Mouse (Mus musculus) G1E (cell line): ENCODE measurements around the gene Fxyd5. TPM values are rescaled to one million over a fixed set of nuclear protein-coding genes. Genes with fewer than 3 reads are reported as not detected.

Experiments used
- ATAC-seq: 2 replicates; pipeline ENCODE4 v1.8.0; 2016; ENCODE audit warnings: mild to moderate bottlenecking; ENCODE audit not compliant: insufficient number of reproducible peaks, poor library complexity, low FRiP score, severe bottlenecking; ENCODE audit errors: extremely low read depth
- DNase-seq: peaks from one replicate; pipeline ENCODE4 v3.0.0; 2012; ENCODE audit warnings: low spot score
- H3K27me3 ChIP-seq: 2 replicates; pipeline ENCODE4 v1.6.1; 2012; ENCODE audit warnings: mild to moderate bottlenecking, low read length, inconsistent platforms; ENCODE audit not compliant: insufficient read depth
- H3K36me3 ChIP-seq: replicated peaks from 2 replicates; pipeline ENCODE3; 2012; ENCODE audit warnings: mild to moderate bottlenecking, inconsistent platforms
- H3K4me1 ChIP-seq: 2 replicates; pipeline ENCODE4 v1.6.1; 2012; ENCODE audit warnings: low read depth, low read length, inconsistent platforms, mixed read lengths; ENCODE audit not compliant: insufficient read depth
- H3K4me3 ChIP-seq: 2 replicates; pipeline ENCODE4 v1.5.1; 2012; ENCODE audit warnings: low read depth, mild to moderate bottlenecking, inconsistent platforms, low read length, moderate library complexity, mixed read lengths
- H3K9me3 ChIP-seq: replicated peaks from 2 replicates; pipeline ENCODE4 v1.6.1; 2012; ENCODE audit warnings: inconsistent platforms
- CTCF ChIP-seq: IDR thresholded peaks from 2 replicates; pipeline ENCODE4 v1.5.1; 2012; ENCODE audit warnings: low read depth, low read length, inconsistent platforms, mixed read lengths
- GATA1 ChIP-seq: IDR thresholded peaks from 2 replicates; pipeline ENCODE4 v1.6.1; 2012; ENCODE audit warnings: borderline replicate concordance, low read length, inconsistent platforms, mixed read lengths
- GATA2 ChIP-seq: IDR thresholded peaks from 2 replicates; pipeline ENCODE4 v1.6.1; 2012; ENCODE audit warnings: low read depth, low read length, inconsistent platforms, borderline replicate concordance
- POLR2AphosphoS5 ChIP-seq: IDR thresholded peaks from 2 replicates; pipeline ENCODE4 v1.6.1; 2012; ENCODE audit warnings: low read depth, low read length, inconsistent platforms; ENCODE audit not compliant: insufficient replicate concordance
- TAL1 ChIP-seq: conservative IDR thresholded peaks from 2 replicates; pipeline ENCODE4 v1.6.1; 2012; ENCODE audit warnings: low read depth, low read length, inconsistent platforms, mixed read lengths
- polyA plus RNA-seq: library from polyadenylated mRNA; stranded (reverse); fragments of >175 nt; gene quantifications from 2 replicates; pipeline ENCODE4 v1.2.3, GENCODE M21; 2012
- total RNA-seq, 2 experiments: library from RNA; stranded (forward) in 1 of 2; stranded (reverse) in 1 of 2; fragments of 200-1000 nt in 1 of 2; fragments of >200 nt in 1 of 2; fragmentation: Nextera tagmentation in 1 of 2; gene quantifications; 2 replicates each; pipeline ENCODE4 v1.2.3; 2014 to 2017

Fxyd5 gene
- total and polyA plus RNA-seq, 3 experiments = 0.75 to 3.3 (median 1.8) TPM

- ATAC-seq = no peak
- Histone ChIP-seq H3K4me3 (no peak overlapping the region), H3K9me3 (peaks cover 40% of the 10 kb centered on the region), H3K4me1 (no peaks in the 10 kb centered on the region), H3K27me3 (peaks cover 4% of the 10 kb centered on the region; the same call in 1 of the 2 replicates), H3K36me3 (no peaks in the 10 kb centered on the region)
- no peak for DNase-seq
- TF ChIP-seq GATA1 (no peak), TAL1 (no peak), POLR2AphosphoS5 (no peak), GATA2 (no peak), CTCF (no peak)
These were observed 10.6 kb upstream of the Fxyd5 start for GRCm38 (mm10) chr7:31052636-31053434.

GRCm38 (mm10) chr7:31052251-31052635 lies 10.0 kb upstream of the Fxyd5 start:
- no peaks in the 10 kb centered on the region for H3K36me3 ChIP-seq
- ATAC-seq (no peak), DNase-seq (no peak)
- H3K27me3 ChIP-seq = peaks cover 4% of the 10 kb centered on the region; the same call in 1 of the 2 replicates
- peaks cover 36% of the 10 kb centered on the region for H3K9me3 ChIP-seq
- no peaks in the 10 kb centered on the region for H3K4me1 ChIP-seq
- TF ChIP-seq GATA1 (no peak), TAL1 (no peak), GATA2 (no peak), CTCF (no peak), POLR2AphosphoS5 (no peak)
- no peak overlapping the region for H3K4me3 ChIP-seq

GRCm38 (mm10) chr7:31051321-31052021 lies 9.2 kb upstream of the Fxyd5 start, which contains the start of gene Fxyd7:
Fxyd7 (minus strand) TSS chr7:31051467.
- TF ChIP-seq GATA1 (no peak), GATA2 (no peak), POLR2AphosphoS5 (no peak), TAL1 (no peak)
- Histone ChIP-seq H3K4me1 (no peaks in the 10 kb centered on the region), H3K36me3 (no peaks in the 10 kb centered on the region), H3K4me3 (no peak within 1 kb of the TSS), H3K27me3 (peaks cover 4% of the 10 kb centered on the region; the same call in 1 of the 2 replicates), H3K9me3 (peaks cover 36% of the 10 kb centered on the region)
- no peak for ATAC-seq
- no peak for DNase-seq

- ATAC-seq (no peak), DNase-seq (no peak)
- Histone ChIP-seq H3K36me3 (no peaks in the 10 kb centered on the region), H3K9me3 (peaks cover 34% of the 10 kb centered on the region), H3K4me3 (no peak overlapping the region), H3K27me3 (peaks cover 4% of the 10 kb centered on the region; the same call in 1 of the 2 replicates), H3K4me1 (no peaks in the 10 kb centered on the region)
- TF ChIP-seq POLR2AphosphoS5 (no peak), CTCF (no peak), GATA2 (no peak)
These were observed 8.6 kb upstream of the Fxyd5 start for GRCm38 (mm10) chr7:31050921-31051320.

GRCm38 (mm10) chr7:31050487-31050886 lies 8.2 kb upstream of the Fxyd5 start:
- Histone ChIP-seq H3K4me3 (no peak overlapping the region), H3K9me3 (peaks cover 34% of the 10 kb centered on the region), H3K36me3 (no peaks in the 10 kb centered on the region), H3K27me3 (peaks cover 4% of the 10 kb centered on the region; the same call in 1 of the 2 replicates), H3K4me1 (no peaks in the 10 kb centered on the region)
- DNase-seq (no peak), ATAC-seq (no peak)
- TF ChIP-seq TAL1 (no peak), GATA1 (no peak), CTCF (no peak), POLR2AphosphoS5 (no peak), GATA2 (no peak)

GRCm38 (mm10) chr7:31049846-31050281 lies 7.6 kb upstream of the Fxyd5 start:
- Histone ChIP-seq H3K4me3 (no peak overlapping the region), H3K27me3 (peaks cover 4% of the 10 kb centered on the region; the same call in 1 of the 2 replicates), H3K36me3 (no peaks in the 10 kb centered on the region), H3K9me3 (peaks cover 32% of the 10 kb centered on the region), H3K4me1 (no peaks in the 10 kb centered on the region)
- no peak for ATAC-seq
- DNase-seq = no peak
- TF ChIP-seq GATA2 = no peak
- no peak for TF ChIP-seq GATA1
- TF ChIP-seq CTCF = no peak
- no peak for TF ChIP-seq TAL1
- TF ChIP-seq POLR2AphosphoS5 = no peak
